Mouse (Mus musculus) Patski (cell line): Measurements from ENCODE around the gene AC109138.7. TPM values are rescaled to one million over a fixed set of nuclear protein-coding genes. Genes with fewer than 3 reads are reported as not detected.

ENCODE experiments used
- ATAC-seq: fragments of 100-300 bp; one replicate; pipeline ENCODE4 v1.8.0; 2021
- CTCF ChIA-PET: fragments of 350-600 bp; sonication (Branson Sonifier 250); formaldehyde crosslinking; loops from one replicate; lab custom pipeline; 2022; ENCODE audit warnings: inconsistent platforms; lab: Charles Lee
- POLR2A ChIA-PET: fragments of 350-600 bp; sonication (Branson Sonifier 250); formaldehyde crosslinking; loops from one replicate; lab custom pipeline; 2022; ENCODE audit warnings: antibody characterized with exemption, inconsistent platforms; lab: Charles Lee
- DNase-seq: peaks from one replicate; pipeline ENCODE4 v3.0.0-alpha.2; 2011; ENCODE audit warnings: low read depth, low spot score
- H3K27me3 ChIP-seq: fragments of 371-371 bp; one replicate; pipeline ENCODE4 v1.5.1; 2021
- CTCF ChIP-seq: fragments of 100-300 bp; IDR thresholded peaks from one replicate; pipeline ENCODE4 v1.5.1; 2021
- in situ Hi-C: fragments of 300-500 bp; cut with MboI; formaldehyde crosslinking; loops from 3 replicates; pipeline ENCODE4 v1.11.1; 2018; ENCODE audit warnings: low pct_unique_long_range_greater_than_20kb, mixed read lengths
- polyA plus RNA-seq: library from polyadenylated mRNA; unstranded; gene quantifications from one replicate; pipeline ENCODE4 v1.2.3, GENCODE M21; 2021

AC109138.7 gene
- 0.62 TPM for polyA plus RNA-seq

- TF ChIP-seq CTCF: no peak
- in situ Hi-C loops: no loop called here
- H3K27me3 ChIP-seq: no peaks in the 10 kb centered on the region
- ChIA-PET CTCF (interaction anchor here (17.4 kb wide), 1 partner anchor 12 kb away, joined by 396 read pairs; the partner anchor contains the start of gene Pold4), POLR2A (interaction anchor here (0.6 to 16.4 kb wide), 11 partner anchors 9 to 117 kb away, joined by 3 to 199 read pairs (median 6); partner anchors contain the start of genes Cdk2ap2, Pold4, Ppp1ca and Rad9a)
- ATAC-seq (peak; percentile 29), DNase-seq (no peak)
Observed at GRCm38 (mm10) chr19:4214071-4214770, at the start of gene AC109138.7, which contains the start of gene Clcf1. Gene AC109138.7, plus strand, starts transcription at chr19:4214357. Gene Clcf1, plus strand, starts transcription at chr19:4214238.

GRCm38 (mm10) chr19:4164721-4165120, 49.4 kb upstream of the AC109138.7 start:
- no peak for ATAC-seq
- CTCF ChIA-PET: interaction anchor here (1.4 to 1.7 kb wide), 2 partner anchors 14 to 28 kb away, joined by 3 to 5 read pairs; partner anchors contain the start of gene Ppp1ca
- no peak for DNase-seq
- POLR2A ChIA-PET: interaction anchor here (0.8 kb wide), 1 partner anchor 52 kb away, joined by 3 read pairs; no protein-coding TSS in a partner anchor
- TF ChIP-seq CTCF: no peak
- H3K27me3 ChIP-seq: no peaks in the 10 kb centered on the region
- in situ Hi-C loops: no loop called here

GRCm38 (mm10) chr19:4166678-4167476, 47.3 kb upstream of the AC109138.7 start:
- CTCF ChIA-PET: interaction anchor here (1.2 to 1.6 kb wide), 2 partner anchors 20 to 34 kb away, joined by 3 read pairs; partner anchors contain the start of gene Rad9a
- in situ Hi-C loops: no loop called here

GRCm38 (mm10) chr19:4169378-4169784, 44.8 kb upstream of the AC109138.7 start:
- peak; percentile 83 for ATAC-seq
- H3K27me3 ChIP-seq: no peaks in the 10 kb centered on the region
- in situ Hi-C loops: no loop called here
- ChIA-PET CTCF (interaction anchor here (1.0 to 2.2 kb wide), 11 partner anchors 9 to 50 kb away, joined by 3 to 9 read pairs (median 5); partner anchors contain the start of genes Coro1b and Rad9a), POLR2A (interaction anchor here (0.6 to 3.3 kb wide), 11 partner anchors 10 to 279 kb away, joined by 3 to 22 read pairs (median 5); partner anchors contain the start of genes AC109138.7, Clcf1, Ppp1ca and Rad9a)
- DNase-seq: peak; percentile 91
- TF ChIP-seq CTCF: no peak

More at GRCm38 (mm10) chr19:4166678-4167476, 47.3 kb upstream of the AC109138.7 start:
- POLR2A ChIA-PET: interaction anchor here (1.2 kb wide), 1 partner anchor 41 kb away, joined by 3 read pairs; no protein-coding TSS in a partner anchor
- ATAC-seq (no peak), DNase-seq (no peak)
- no peak for TF ChIP-seq CTCF
- H3K27me3 ChIP-seq: no peaks in the 10 kb centered on the region

GRCm38 (mm10) chr19:4169810-4170209, 44.3 kb upstream of the AC109138.7 start:
- no peak for ATAC-seq
- H3K27me3 ChIP-seq: no peaks in the 10 kb centered on the region
- TF ChIP-seq CTCF: no peak
- DNase-seq: no peak
- CTCF ChIA-PET: interaction anchor here (1.0 to 2.2 kb wide), 13 partner anchors 8 to 61 kb away, joined by 3 to 9 read pairs (median 5); partner anchors contain the start of genes Coro1b and Rad9a
- POLR2A ChIA-PET: interaction anchor here (1.0 to 3.3 kb wide), 13 partner anchors 10 to 60 kb away, joined by 3 to 22 read pairs (median 5); partner anchors contain the start of genes AC109138.7, Clcf1, Ppp1ca and Rad9a
- in situ Hi-C loops: no loop called here

GRCm38 (mm10) chr19:4170723-4171392, 43.3 kb upstream of the AC109138.7 start:
- ChIA-PET CTCF (interaction anchor here (1.0 to 2.2 kb wide), 7 partner anchors 11 to 60 kb away, joined by 3 to 9 read pairs (median 6); partner anchors contain the start of gene Rad9a), POLR2A (interaction anchor here (0.8 to 3.3 kb wide), 16 partner anchors 11 to 59 kb away, joined by 3 to 22 read pairs (median 4); partner anchors contain the start of genes AC109138.7, Clcf1, Ppp1ca and Rad9a)
- no peaks in the 10 kb centered on the region for H3K27me3 ChIP-seq
- TF ChIP-seq CTCF: no peak
- ATAC-seq: no peak
- in situ Hi-C loops: no loop called here
- DNase-seq: no peak

- ATAC-seq: peak; percentile 16
- TF ChIP-seq CTCF: no peak
- CTCF ChIA-PET: interaction anchor here (1.2 to 2.2 kb wide), 4 partner anchors 10 to 57 kb away, joined by 4 to 8 read pairs (median 6); partner anchors contain the start of genes Ppp1ca, Rad9a and Tbc1d10c
- no peaks in the 10 kb centered on the region for H3K27me3 ChIP-seq
- POLR2A ChIA-PET: interaction anchor here (0.8 to 3.3 kb wide), 8 partner anchors 11 to 46 kb away, joined by 3 to 22 read pairs (median 4); partner anchors contain the start of genes AC109138.7, Clcf1, Ppp1ca and Rad9a
- in situ Hi-C loops: no loop called here
- peak; percentile 58 for DNase-seq
Observed at GRCm38 (mm10) chr19:4171393-4172290, 42.5 kb upstream of the AC109138.7 start.

- no peak for TF ChIP-seq CTCF
- no peak for ATAC-seq
- H3K27me3 ChIP-seq: no peaks in the 10 kb centered on the region
- no peak for DNase-seq
- POLR2A ChIA-PET: interaction anchor here (0.7 kb wide), 1 partner anchor 135 kb away, joined by 4 read pairs; no protein-coding TSS in a partner anchor
- CTCF ChIA-PET: interaction anchor here (2.0 to 2.2 kb wide), 2 partner anchors 9 to 19 kb away, joined by 6 to 8 read pairs; partner anchors contain the start of genes Ppp1ca and Tbc1d10c
- in situ Hi-C loops: no loop called here
Observed at GRCm38 (mm10) chr19:4172925-4173324, 41.2 kb upstream of the AC109138.7 start.
